Mouse (Mus musculus): ENCODE results near the gene Gpr88.
"Not testable (repeated sequence)": the region's sequence is repeated elsewhere in the genome, so short reads cannot be mapped to it uniquely, and the experiment has no call there.

The Gpr88 gene

GRCm38 (mm10) chr3:116242685-116243084, 10.6 kb downstream of the Gpr88 start:
- peak in 1 of 2 experiments; percentile 42 for DNase-seq (ENCODE audit: low spot score in 2 of 2)

GRCm38 (mm10) chr3:116237527-116237926, 15.8 kb downstream of the Gpr88 start:
- DNase-seq (ENCODE audit: low spot score in 2 of 2): no peak

GRCm38 (mm10) chr3:116236856-116237255, 16.4 kb downstream of the Gpr88 start:
- DNase-seq (ENCODE audit: low spot score in 2 of 2): no peak

- no peak for DNase-seq (ENCODE audit: low spot score in 2 of 2)
Measured at GRCm38 (mm10) chr3:116233515-116233914, 19.8 kb downstream of the Gpr88 start.

- no peak for DNase-seq (ENCODE audit: low spot score in 2 of 2)
Measured at GRCm38 (mm10) chr3:116232763-116233162, 20.5 kb downstream of the Gpr88 start.

GRCm38 (mm10) chr3:116229336-116229735, 24.0 kb downstream of the Gpr88 start:
- DNase-seq (ENCODE audit: low spot score in 2 of 2): no peak

GRCm38 (mm10) chr3:116228360-116229245, 24.7 kb downstream of the Gpr88 start:
- no peak for DNase-seq (ENCODE audit: low spot score in 2 of 2)

GRCm38 (mm10) chr3:116227383-116227782, 25.9 kb downstream of the Gpr88 start:
- DNase-seq (ENCODE audit: low spot score in 2 of 2): no peak

GRCm38 (mm10) chr3:116226915-116227314, 26.4 kb downstream of the Gpr88 start:
- no peak for DNase-seq (ENCODE audit: low spot score in 2 of 2)

GRCm38 (mm10) chr3:116222511-116223243, 30.6 kb downstream of the Gpr88 start:
- no peak for DNase-seq (ENCODE audit: low spot score in 2 of 2)

- DNase-seq (ENCODE audit: low spot score in 2 of 2): no peak
Measured at GRCm38 (mm10) chr3:116221686-116222010, 31.7 kb downstream of the Gpr88 start.

GRCm38 (mm10) chr3:116220980-116221685, 32.2 kb downstream of the Gpr88 start:
- DNase-seq (ENCODE audit: low spot score in 2 of 2): no peak

GRCm38 (mm10) chr3:116217398-116217797, 35.9 kb downstream of the Gpr88 start:
- not testable (repeated sequence) for DNase-seq (ENCODE audit: low spot score in 2 of 2)

GRCm38 (mm10) chr3:116216261-116216660, 37.0 kb downstream of the Gpr88 start:
- no peak for DNase-seq (ENCODE audit: low spot score in 2 of 2)

GRCm38 (mm10) chr3:116211639-116212038, 41.7 kb downstream of the Gpr88 start:
- DNase-seq (ENCODE audit: low spot score in 2 of 2): no peak

- DNase-seq (ENCODE audit: low spot score in 2 of 2): no peak
Measured at GRCm38 (mm10) chr3:116210720-116211121, 42.6 kb downstream of the Gpr88 start.

- DNase-seq (ENCODE audit: low spot score in 2 of 2): no peak
Measured at GRCm38 (mm10) chr3:116209214-116209613, 44.1 kb downstream of the Gpr88 start.

GRCm38 (mm10) chr3:116206306-116206834, 46.9 kb downstream of the Gpr88 start:
- DNase-seq (ENCODE audit: low spot score in 2 of 2): no peak

- no peak for DNase-seq (ENCODE audit: low spot score in 2 of 2)
Measured at GRCm38 (mm10) chr3:116205346-116206219, 47.7 kb downstream of the Gpr88 start.

GRCm38 (mm10) chr3:116204643-116205042, 48.7 kb downstream of the Gpr88 start:
- no peak for DNase-seq (ENCODE audit: low spot score in 2 of 2)

- no peak for DNase-seq (ENCODE audit: low spot score in 2 of 2)
Measured at GRCm38 (mm10) chr3:116203942-116204341, 49.4 kb downstream of the Gpr88 start.
